Comparison of ENCODE assay signal across 15 mouse cellular contexts in genomic region chr2:93702936-93703926, GRCm38 (mm10).
DNase-seq lines count a peak whose midpoint lies in the region; ATAC-seq and TF ChIP-seq lines count a peak whose summit lies in the region.
"Had no signal": no experiment of that assay in that cellular context is flagged by ENCODE, and none has a peak within 500 bp of the region (broad histone marks: within the 10 kb centered on the region; RNA-seq: fewer than 3 reads in every experiment).

No protein-coding gene starts in this region.

- peaks cover 54% of the 10 kb centered on the region for H3K36me3 ChIP-seq in limb, embryonic 13.5 days
- H3K36me3 ChIP-seq in midbrain, embryonic 13.5 days = peaks cover 39% of the 10 kb centered on the region

- ATAC-seq in limb, embryonic 13.5 days (ENCODE audit: low FRiP score, low read depth) = peak; percentile 57; the same call in 1 of the 2 replicates
- ATAC-seq in midbrain, embryonic 13.5 days = no peak
- no peak for ATAC-seq in CD4-positive, CD25-positive, alpha-beta regulatory T cell, adult 4 months
- ATAC-seq: liver, embryonic 12.5 days; midbrain, embryonic 16.5 days had no signal

- no peak overlapping the region for H3K27ac ChIP-seq in gastrocnemius, adult 2 months
- no peak overlapping the region for H3K27ac ChIP-seq in limb, embryonic 13.5 days
- H3K27ac ChIP-seq in midbrain, embryonic 13.5 days = no peak overlapping the region
- H3K27ac ChIP-seq: heart, embryonic 15.5 days; hindbrain, embryonic 10.5 days; liver, embryonic 12.5 days; lung, embryonic 15.5 days; neural tube, embryonic 12.5 days had no signal

- no peak overlapping the region for H3K4me3 ChIP-seq in gastrocnemius, adult 2 months
- H3K4me3 ChIP-seq in limb, embryonic 13.5 days = no peak overlapping the region
- H3K4me3 ChIP-seq in midbrain, embryonic 13.5 days (replicated peaks) = no peak overlapping the region
- H3K4me3 ChIP-seq: heart, embryonic 15.5 days; hindbrain, embryonic 10.5 days; liver, embryonic 12.5 days; lung, embryonic 15.5 days; neural tube, embryonic 12.5 days had no signal

- H3K27me3 ChIP-seq in limb, embryonic 13.5 days = no peaks in the 10 kb centered on the region
- H3K27me3 ChIP-seq in midbrain, embryonic 13.5 days = no peaks in the 10 kb centered on the region
- H3K27me3 ChIP-seq: heart, embryonic 15.5 days; liver, embryonic 12.5 days; lung, embryonic 15.5 days; neural tube, embryonic 12.5 days had no signal

- intact Hi-C loops in gastrocnemius, adult 2 months (cut with DNase I) = no loop called here
- intact Hi-C loops in gastrocnemius, postnatal 14 days (cut with DNase I; ENCODE audit: low total_unique reads) = no loop called here

- peaks cover 10% of the 10 kb centered on the region for H3K4me1 ChIP-seq in limb, embryonic 13.5 days
- H3K4me1 ChIP-seq in midbrain, embryonic 13.5 days (replicated peaks) = no peaks in the 10 kb centered on the region
- H3K4me1 ChIP-seq: liver, embryonic 12.5 days; lung, embryonic 15.5 days; neural tube, embryonic 12.5 days had no signal

- no peak overlapping the region for H3K9ac ChIP-seq in limb, embryonic 13.5 days
- H3K9ac ChIP-seq in midbrain, embryonic 13.5 days (replicated peaks) = no peak overlapping the region
- H3K9ac ChIP-seq: heart, embryonic 15.5 days; liver, embryonic 12.5 days; lung, embryonic 15.5 days; neural tube, embryonic 12.5 days had no signal

- TF ChIP-seq CTCF in gastrocnemius, adult 2 months (IDR thresholded peaks at IDR 0.05) = no peak

- 70% methylated on average over 19 of the region's 19 CpGs for WGBS in limb, embryonic 13.5 days
- 90% methylated on average over 19 of the region's 19 CpGs for WGBS in midbrain, embryonic 13.5 days

- peak; percentile 49 for DNase-seq in gastrocnemius, adult 2 months
- DNase-seq in gastrocnemius, postnatal 14 days = no peak
- peak; percentile 8 for DNase-seq in urinary bladder, postnatal 14 days (ENCODE audit: low spot score)
- DNase-seq in urinary bladder, postnatal 36 days (ENCODE audit: low spot score in 2 of 2) = no peak
- DNase-seq: adrenal gland, adult 2 months; cerebellum, adult 8-10 months had no signal

- no peak overlapping the region for H3K4me2 ChIP-seq in limb, embryonic 13.5 days (replicated peaks)
- H3K4me2 ChIP-seq in midbrain, embryonic 13.5 days (replicated peaks) = no peak overlapping the region
- H3K4me2 ChIP-seq: heart, embryonic 15.5 days; liver, embryonic 12.5 days; lung, embryonic 15.5 days; neural tube, embryonic 12.5 days had no signal

- no peaks in the 10 kb centered on the region for H3K9me3 ChIP-seq in limb, embryonic 13.5 days
- H3K9me3 ChIP-seq in midbrain, embryonic 13.5 days = no peaks in the 10 kb centered on the region
- H3K9me3 ChIP-seq: heart, embryonic 15.5 days; hindbrain, embryonic 10.5 days; liver, embryonic 12.5 days; lung, embryonic 15.5 days; neural tube, embryonic 12.5 days had no signal

Comparison
In these comparisons a context has a peak if more than half of its experiments do, and no peak if none do; other contexts are left out.
1. DNase-seq: peak in gastrocnemius, adult 2 months (single experiment) and urinary bladder, postnatal 14 days (single experiment); none in gastrocnemius, postnatal 14 days (single experiment) and urinary bladder, postnatal 36 days (0 of 2).